Mouse (Mus musculus) G1E (cell line): ENCODE data around the gene B3gnt2.

ENCODE experiments used
- CTCF ChIP-seq: IDR thresholded peaks from 2 replicates; pipeline ENCODE4 v1.5.1; 2012; ENCODE audit warnings: low read depth, low read length, inconsistent platforms, mixed read lengths
- GATA2 ChIP-seq: IDR thresholded peaks from 2 replicates; pipeline ENCODE4 v1.6.1; 2012; ENCODE audit warnings: low read depth, low read length, inconsistent platforms, borderline replicate concordance

- TF ChIP-seq CTCF (no peak), GATA2 (no peak)
These were observed 55.6 kb downstream of the B3gnt2 start for GRCm38 (mm10) chr11:22805171-22805570.
